Mouse (Mus musculus) c-Kit-negative CD71-positive TER-119-positive erythroid progenitor cells, embryonic 14.5 days (primary cell): Measurements from ENCODE around the gene Gabbr2.

Experiments
- DNase-seq: peaks from one replicate; pipeline ENCODE4 v3.0.0-alpha.2; 2013; ENCODE audit warnings: low read depth, low spot score

The Gabbr2 gene

GRCm38 (mm10) chr4:46718624-46719023 is 273.0 kb downstream of the Gabbr2 start:
- DNase-seq, result no peak

GRCm38 (mm10) chr4:46717156-46717555 is 274.5 kb downstream of the Gabbr2 start:
- DNase-seq, result no peak

- no peak for DNase-seq
Observed at GRCm38 (mm10) chr4:46716361-46716760, 275.3 kb downstream of the Gabbr2 start.

- DNase-seq, result no peak
Observed at GRCm38 (mm10) chr4:46710523-46710922, 281.1 kb downstream of the Gabbr2 start.

- no peak for DNase-seq
Observed at GRCm38 (mm10) chr4:46710018-46710417, 281.7 kb downstream of the Gabbr2 start.

DNA sequence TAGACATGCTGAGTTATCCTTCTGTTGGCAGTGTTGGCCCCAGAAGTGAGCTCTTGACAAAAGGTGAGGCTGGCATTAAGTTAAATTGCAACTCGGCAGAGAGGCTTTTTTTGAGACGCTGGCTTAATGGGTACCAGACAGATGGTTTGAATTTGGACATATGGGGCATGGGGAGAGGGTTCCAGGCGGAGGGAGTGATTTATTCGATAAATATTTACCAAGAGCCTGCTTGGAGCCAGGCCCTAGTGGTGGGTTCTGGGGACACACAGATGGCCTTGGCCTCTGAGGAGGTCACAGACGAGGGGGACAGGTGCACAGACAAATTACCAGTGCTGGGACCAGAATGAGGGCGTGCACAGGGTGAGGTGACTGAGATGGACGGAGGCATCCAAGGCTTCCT is 282.2 kb downstream of the Gabbr2 start:
- DNase-seq, result no peak

GRCm38 (mm10) chr4:46705739-46706138 is 285.9 kb downstream of the Gabbr2 start:
- DNase-seq, result no peak

- no peak for DNase-seq
Observed at GRCm38 (mm10) chr4:46703146-46703545, 288.5 kb downstream of the Gabbr2 start.

- DNase-seq, result no peak
Observed at GRCm38 (mm10) chr4:46700223-46700651, 291.4 kb downstream of the Gabbr2 start.

DNA sequence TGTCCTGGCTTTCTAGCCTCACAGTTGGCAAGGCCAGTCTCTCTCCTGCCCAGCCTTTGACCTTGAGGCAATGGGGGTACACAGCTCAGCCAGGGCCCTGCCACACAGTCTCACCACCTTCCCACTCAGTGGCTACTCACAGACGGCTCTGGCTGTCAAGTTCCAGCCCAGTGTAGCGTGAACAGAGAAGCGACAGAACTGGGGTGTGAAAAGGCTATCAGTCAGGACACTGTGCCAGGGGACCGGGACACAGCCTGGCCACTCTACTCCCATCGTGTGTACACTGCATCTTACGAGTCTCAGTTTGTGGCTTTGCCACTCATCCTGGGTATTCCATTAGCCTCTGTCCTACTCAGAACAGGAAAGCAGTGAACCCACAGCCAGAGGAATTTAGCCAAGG is 295.2 kb downstream of the Gabbr2 start:
- no peak for DNase-seq

GRCm38 (mm10) chr4:46690565-46690964 is 301.1 kb downstream of the Gabbr2 start:
- no peak for DNase-seq

- DNase-seq, result no peak
Observed at GRCm38 (mm10) chr4:46690023-46690420, 301.7 kb downstream of the Gabbr2 start.

GRCm38 (mm10) chr4:46689397-46690022 is 302.2 kb downstream of the Gabbr2 start:
- DNase-seq, result peak; percentile 42

DNA sequence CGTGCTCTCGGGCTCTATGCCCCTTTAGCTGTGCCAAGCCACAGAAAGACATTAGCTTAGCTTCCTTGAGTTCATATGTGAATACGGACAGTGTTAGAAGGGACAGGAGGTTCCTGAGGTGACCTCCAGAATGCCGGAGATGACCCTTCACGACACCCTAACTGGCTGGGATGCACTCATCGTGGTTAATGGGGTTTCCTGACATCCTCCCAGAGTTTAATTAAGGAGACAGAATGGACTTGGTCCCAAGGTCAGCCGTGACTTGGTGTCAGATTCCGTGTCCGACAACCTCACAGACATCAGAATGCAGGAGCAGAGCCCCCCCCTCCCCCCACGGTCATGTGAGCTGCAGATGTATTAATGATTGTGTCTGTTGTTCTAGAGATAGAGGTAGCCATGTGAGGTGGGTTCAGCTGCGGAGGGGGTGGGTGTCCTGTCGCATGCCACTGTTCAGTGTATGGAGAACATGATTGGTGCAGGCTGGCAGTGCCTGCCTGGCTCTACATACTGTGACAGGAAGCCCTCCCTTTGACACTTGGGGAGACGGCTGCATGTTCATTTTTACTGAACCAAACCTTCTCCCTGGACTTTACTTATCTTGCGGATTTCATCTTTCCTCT is 303.4 kb downstream of the Gabbr2 start:
- no peak for DNase-seq

GRCm38 (mm10) chr4:46684160-46684559 is 307.5 kb downstream of the Gabbr2 start:
- DNase-seq, result no peak

- DNase-seq, result no peak
Observed at GRCm38 (mm10) chr4:46676646-46677045, 315.0 kb downstream of the Gabbr2 start.

- DNase-seq, result no peak
Observed at GRCm38 (mm10) chr4:46675992-46676391, 315.7 kb downstream of the Gabbr2 start.

GRCm38 (mm10) chr4:46675272-46675785 is 316.3 kb downstream of the Gabbr2 start:
- DNase-seq, result no peak

DNA sequence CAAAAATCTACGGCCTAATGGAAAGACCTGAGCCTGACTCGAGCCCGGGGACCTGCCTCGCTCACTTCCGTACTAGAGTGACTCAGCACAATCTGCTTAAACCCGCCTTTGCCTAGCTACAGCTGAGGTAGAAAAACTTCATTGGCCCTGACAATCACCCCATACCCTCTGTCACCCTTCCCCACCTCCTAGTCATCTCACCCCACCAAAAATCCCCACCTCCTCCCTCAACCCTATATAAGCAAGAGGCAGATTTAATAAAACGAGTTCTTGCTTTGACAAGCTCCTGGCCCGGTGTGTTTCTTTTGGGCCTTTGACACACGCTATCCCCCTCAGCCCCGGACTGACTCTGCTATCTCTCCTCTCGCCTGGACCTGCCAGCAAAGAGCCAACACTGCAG is 323.1 kb downstream of the Gabbr2 start:
- DNase-seq, result no peak

DNA sequence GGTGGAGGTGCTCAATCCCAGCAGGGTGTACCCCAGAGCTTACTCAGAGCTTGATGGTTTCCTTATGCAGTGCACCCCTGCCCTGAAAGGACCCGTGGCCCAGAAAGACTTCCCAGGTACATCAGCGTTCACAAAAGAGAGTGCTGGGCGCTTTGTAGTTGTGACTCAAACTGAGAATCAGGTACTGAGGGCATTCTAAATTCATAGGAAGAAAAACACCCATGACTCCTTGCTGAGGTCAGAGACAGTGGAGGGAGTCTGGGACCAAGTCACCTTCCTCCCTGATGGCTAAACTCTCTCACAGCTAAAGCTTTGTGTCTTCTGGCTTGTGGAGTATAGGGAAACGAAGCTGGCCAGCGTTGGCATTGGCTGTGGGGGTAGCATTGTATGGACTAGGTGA is 325.3 kb downstream of the Gabbr2 start:
- DNase-seq, result no peak

DNA sequence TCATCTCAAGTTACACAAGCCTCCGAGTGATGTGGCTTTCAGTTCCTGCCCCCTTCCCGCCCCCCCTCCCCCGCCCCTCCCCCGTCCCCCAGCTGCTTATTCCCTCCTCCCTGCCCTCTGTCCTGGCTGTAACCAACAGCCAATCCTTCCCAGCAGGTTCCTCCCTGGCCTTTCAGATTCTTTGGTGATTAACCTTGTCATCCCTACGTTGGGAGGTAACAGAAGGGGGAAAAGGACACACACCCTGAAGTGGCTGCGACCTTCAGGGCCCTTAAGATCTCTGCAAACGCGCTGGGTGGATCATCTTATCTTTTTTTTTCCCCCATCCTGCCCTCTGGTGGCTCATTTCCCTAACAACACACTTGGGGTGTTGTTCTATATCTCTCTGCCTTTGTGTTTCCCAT is 326.3 kb downstream of the Gabbr2 start:
- no peak for DNase-seq

DNA sequence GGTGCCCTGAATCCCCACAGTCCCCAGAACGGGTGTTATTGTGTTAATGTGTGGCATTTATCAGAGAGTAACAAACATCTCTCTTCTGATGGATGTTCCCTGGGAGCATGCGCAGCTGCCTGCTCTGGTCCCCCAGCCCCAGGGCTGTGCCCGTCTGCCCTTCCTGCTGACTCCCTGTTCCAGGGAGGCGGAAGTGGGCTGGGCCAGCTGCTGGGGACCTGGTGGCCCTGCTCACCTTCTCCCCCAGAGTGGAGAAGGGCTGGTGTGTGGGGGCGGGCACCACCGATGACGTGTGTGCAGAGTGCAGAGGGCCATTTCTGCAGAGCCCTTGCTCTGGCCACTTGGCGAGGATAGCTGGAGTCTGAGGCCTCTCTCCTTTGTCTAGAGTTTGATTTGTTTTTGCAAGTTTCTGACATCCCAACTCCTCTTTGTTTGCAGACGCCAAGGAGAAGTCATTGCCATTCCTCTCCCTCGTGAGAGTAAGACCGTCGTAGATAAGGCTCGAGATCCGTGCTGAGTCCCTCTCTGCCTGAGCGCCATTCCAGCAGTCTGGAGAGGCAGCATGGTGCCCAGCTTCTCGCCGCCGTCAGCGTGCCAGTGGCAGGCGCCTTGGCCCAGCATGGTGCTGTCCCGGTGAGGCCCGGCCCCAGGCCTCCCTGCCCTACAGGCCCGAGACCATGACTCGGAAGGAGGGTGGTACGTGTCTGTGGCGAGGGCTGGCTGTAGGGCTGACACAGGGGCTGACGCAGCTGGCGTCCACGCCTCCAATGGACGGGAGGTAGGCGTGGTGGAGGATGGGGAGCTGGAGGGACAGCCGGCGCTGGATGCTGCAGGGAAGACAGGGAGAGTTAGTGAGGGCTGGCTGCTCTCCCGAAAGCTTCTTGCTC is 327.3 kb downstream of the Gabbr2 start:
- DNase-seq, result no peak
